Mouse (Mus musculus): ENCODE data around the gene Pknox2. TPM values are rescaled to one million over a fixed set of nuclear protein-coding genes. Genes with fewer than 3 reads are reported as not detected.

Pknox2 gene
- total RNA-seq, 2 experiments from 2014 or later, result 32.7 to 38.3 TPM

DNA sequence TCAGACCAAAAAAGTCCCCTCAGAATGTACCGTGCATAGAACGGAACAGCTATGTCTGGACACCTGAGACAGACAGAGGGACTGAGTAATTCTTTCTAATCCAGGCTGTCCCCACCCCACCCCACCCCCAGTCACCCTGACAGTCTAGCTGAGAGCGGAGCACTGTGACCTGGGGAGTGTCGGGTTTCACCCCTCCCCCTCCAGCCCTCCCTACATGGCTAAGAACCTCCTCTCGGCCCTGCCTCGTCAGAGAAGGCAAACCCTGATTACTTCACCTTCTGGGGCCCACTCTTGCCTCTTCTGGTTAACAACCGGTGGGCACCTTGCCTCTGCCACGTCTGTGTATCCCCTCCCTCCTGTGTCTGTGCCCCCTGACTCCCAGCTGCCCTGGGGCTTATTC, 7.7 kb downstream of the Pknox2 start:
- no peak for DNase-seq

DNA sequence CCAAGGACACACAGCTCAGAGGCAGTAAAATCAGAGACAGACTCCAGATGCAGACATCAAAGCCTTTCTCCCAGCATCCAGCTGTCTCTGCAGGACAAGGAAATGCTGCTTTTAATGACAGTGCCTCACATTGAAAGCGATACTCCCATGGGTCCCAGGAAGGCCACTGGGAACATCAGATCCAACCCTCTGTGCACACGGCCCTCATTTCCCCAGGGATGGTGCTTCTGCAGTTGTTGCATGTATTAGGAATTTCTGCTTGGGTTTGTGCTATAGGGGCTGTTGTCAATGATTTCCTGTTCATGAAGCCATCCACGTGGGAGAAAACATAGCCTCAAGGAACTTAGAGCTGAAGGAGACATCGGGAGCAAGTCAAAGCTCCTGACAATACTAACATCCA, 8.3 kb downstream of the Pknox2 start:
- no peak for DNase-seq

DNA sequence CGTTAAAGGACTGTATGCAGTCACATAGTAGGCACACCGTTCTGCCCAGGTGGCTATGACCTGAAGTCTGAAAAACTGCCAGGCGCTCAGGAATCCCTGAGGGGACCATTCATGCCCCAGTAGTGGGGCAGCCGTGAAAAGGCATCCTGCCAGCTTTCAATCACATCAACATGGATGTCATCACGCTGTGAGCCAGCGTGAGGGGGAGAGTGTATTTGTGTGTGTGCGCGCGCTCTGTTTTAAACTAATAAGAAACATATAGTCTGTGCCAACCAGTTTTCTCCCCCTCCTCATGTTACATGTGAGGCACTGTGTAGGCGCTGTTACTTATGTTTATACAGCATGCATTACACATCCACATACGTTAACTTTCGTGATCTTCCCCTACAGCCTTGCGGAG, 10.9 kb downstream of the Pknox2 start:
- DNase-seq, result no peak

DNA sequence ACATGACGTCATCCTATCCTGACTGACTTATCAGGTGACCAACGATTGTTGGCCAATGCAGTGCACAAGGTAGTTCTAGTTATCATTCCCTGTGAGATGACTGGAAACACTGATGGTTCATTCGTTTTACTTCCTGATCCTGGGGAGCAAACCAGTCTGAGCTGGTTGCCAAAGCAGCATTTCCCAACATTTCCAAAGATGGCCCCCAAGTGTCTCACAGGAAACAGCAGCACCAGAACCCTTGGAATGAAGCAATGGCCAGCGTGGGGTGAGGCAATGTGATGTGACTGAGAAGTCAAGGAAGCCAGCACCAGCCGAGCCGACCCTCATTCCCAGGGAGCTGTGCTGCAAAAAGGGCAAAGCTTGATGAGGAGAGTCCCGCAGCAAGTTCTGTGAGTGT, 13.7 kb downstream of the Pknox2 start:
- DNase-seq, result no peak

DNA sequence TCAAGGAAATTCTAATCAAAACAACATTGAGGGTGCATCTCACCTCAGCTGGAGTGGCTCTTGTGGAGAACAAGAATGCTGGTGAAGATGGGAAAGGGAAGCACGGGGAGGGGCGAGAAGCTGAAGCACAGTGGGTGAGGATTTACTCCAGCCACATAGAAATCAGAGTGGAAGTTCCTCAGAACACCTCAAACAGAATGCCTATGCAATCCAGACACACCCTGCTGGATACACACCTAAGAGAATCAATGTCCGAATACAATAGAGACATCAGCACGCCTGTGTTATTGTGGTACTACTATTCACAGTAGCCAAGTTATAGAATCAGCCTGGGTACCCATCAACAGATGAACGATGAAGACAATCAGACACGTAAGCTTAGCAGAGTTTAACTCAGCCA, 18.2 kb downstream of the Pknox2 start:
- no peak for DNase-seq

DNA sequence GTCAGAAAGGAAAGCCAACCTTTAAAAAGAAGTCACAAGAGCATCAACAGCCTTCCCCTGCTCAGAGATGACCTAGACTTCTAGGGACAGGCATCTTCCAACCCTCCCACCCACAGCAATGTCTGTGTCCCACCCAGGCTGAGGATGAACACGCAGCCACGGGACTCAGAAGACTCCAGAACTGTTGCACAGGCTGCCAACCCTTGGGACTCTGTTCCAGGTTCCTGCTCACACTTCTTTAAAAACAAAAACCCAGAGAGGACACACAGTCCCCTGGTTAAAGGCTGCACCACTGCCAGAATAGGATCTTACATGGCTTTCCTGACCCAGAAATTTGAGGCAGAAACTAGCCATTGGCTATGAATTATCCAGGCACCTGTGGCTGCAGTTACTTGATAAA, 21.0 kb downstream of the Pknox2 start:
- no peak for DNase-seq

DNA sequence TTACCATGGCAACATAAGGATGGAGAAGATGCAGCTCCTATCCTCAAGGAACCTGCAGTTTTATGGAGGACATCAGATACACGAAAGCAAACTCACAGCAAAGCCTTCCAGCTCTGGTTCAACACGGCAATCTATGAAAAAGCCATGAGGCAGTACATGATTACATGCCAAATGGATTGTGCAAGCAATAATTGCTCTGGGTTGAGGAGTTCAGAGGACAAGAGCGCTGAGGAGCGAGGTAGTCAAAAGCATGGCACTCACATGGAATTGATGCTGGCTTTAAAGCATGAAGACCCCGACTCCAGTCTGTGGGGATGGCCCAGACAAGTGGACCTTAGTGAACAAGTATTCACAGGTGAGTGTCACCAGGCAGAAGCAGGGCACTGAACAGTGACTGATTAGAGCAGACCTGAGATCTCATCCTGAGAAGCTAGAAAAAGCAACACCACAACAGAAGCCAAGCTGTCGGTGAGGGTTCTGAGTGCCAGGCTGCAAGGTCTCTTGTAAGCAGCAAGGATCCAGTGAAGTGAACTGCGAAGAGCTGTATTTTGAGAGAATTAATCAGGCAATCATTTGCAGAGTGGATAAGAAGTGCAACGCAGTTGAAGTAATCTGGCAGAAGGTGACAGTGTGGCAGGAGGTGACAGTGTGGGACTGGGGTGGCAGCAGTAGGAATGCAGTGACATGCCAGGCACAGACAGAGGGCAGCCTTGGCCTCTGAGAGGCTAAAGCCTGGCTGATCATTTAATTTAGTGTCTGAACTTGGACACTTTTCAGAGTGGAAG, 22.3 kb downstream of the Pknox2 start:
- no peak for DNase-seq

DNA sequence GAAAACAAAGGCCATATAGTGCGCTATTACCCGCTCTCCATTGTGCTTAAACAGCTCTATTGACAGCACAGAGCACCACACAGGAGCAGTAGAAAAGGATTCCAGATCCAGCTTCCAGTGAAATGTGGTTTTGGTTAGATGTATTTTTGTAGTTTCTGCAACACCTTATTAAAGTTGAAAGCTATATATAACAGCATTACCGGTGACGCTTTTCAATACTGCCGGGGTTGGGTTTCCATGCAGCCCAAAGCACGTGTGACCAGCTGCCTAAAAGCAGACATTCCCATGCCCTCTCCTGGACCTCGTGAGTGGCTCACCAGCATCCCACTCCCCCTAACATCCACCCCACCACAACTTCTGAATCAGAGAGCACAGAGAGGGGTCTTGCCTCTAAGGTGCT, 23.8 kb downstream of the Pknox2 start:
- no peak for DNase-seq

DNA sequence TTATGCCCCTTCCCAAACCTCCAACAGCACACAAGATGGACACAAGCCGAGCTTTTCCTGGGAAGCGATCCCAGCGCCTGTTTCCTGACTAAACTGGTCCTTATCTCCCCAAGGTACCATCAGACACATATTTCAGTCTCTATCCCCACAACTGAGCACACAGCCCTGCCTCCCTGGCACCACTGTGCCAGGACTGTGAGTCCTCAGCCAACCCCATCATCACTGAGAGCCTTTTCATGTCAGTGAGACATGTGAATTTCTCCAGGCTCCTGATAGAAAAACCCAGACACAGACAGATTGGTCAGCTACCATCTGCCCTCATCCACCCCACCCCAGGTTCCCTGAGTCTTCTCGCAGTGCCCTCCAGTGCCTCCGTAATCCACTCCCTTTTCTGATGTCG, 24.2 kb downstream of the Pknox2 start:
- no peak for DNase-seq

DNA sequence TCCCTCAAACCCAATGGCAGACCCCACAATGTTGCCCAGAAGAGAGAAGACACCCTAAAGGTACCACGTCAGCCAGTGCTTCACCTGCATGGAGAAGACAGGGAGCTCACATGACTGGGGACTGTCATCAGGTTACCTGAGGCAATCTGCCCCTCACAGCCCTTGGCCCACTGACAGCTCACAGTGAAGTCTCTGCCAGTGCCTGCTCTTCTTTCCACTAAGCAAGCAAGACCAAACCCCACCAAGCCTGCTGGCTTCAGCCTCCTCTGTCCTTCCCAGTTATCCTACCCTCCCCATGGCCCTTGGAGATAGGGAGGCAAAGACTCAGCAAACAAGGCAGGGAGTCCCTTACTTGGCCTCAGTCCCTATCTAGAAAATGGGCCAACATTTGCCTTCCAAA, 24.8 kb downstream of the Pknox2 start:
- DNase-seq, result no peak

DNA sequence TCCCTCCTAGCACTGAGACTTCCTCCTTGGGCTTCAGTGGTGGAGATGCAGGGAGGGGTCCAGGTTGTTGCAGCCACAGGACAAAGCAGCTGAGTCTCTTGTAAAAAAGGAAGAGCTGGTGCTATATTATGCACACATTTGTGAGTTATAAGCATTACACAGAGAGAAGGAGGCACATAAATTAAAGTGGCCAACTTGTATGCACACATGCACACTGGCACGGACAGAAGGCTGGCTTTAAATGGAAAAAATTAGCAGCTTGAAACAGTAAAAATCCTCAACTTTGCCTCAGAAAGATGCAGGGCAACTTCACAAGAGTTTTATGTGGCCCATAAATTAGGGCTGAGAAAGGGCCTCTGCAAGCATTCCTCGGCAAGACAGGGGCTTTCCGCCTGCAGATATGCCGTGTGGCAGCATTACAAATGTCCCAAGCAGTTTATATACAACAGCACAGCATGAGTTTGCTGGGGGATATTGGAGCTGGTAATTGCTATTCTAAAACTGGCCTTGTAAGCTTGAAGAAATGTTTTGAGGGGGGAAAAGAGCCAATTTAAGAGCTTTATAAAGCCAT, 25.4 kb downstream of the Pknox2 start:
- no peak for DNase-seq

DNA sequence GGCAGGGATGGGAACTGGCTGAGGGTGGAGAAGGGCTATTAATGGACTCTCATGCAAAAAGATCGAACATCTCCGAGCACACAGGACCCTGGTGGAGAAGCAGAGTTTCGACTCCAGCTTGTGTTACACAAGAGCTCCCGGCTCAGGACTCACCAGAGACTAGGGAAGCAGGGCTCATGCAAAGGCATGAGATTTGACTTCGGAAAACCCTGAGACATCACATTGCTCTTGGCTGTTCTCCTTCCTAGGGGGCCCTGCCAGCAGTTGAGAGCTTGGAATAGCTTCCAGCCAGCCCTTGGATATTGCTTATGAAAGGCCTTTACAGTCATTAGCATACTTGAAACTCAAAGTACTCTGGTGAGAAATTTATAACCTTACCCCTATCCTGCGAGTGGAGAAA, 26.4 kb downstream of the Pknox2 start:
- DNase-seq, result no peak

DNA sequence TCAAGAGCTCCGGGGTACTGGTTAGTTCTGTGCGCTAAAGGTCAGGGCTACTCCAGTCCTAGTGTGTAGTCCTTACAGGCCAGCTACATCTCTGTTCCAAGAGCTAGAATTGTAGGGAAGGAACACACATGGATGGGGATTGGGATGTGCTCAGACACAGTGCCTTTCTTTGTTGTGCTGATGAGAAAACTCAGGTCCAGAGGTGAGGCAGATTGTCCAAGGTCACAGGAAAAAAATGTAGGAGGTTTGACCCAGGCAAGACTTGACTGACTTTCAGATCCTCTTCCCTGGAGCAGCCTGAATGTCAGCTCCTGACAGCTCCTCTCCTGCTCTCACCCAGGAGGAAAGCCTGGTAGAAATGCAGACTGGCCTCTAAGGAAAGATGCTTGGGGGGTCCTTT, 29.7 kb downstream of the Pknox2 start:
- DNase-seq, result no peak

DNA sequence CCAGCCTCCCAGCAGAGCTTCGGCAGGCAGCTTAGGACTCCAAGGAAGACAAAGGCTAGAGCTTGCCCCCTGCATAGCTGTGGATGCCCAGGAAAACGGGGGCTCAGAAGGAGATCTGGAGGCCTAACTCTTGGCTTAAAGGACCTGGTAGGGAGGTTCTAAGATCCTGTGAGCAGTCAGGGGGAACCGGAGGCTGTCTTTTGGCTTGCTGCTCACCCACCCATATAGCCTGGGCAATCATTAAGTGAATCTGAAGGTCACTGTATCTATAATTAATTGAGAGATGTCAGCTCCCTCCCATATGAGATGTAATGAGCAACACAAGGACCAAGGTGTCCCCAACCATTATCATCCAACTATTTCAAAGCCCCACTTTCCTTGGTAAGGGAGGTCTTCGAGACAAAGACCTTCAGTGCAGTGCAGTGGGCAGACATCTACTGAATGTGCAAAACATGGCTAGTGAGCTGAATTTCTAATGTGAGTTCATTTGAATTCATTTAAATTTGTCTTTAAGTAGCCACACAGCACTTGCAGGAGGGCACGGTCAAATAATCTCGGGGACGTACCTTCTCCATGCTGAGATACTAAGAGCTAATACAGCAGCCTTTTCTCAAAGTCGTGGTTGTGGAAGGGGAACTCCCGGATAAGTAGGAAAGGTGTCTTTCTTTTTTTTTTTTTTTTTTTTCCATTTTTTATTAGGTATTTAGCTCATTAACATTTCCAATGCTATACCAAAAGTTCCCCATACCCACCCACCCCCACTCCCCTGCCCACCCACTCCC, 30.4 kb downstream of the Pknox2 start:
- no peak for DNase-seq

DNA sequence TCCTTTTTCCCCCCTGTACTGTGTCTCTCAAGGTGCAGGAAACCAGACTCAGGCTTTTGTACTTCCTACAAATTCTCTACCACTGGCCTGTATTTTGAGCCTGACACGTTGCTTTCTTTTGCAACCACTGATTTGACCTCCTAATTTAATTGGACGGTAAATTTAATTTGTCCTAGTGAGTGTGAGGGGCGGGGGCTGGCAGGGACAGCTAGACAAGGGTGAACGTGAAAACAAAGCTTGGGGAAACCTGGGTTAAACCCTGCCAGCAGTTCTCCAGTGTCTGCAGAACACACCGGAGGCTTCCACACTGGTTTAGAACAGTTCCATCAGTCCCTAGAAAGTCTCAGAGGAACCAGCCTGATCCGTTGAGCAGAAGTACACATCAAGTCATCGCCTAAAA, 31.4 kb downstream of the Pknox2 start:
- no peak for DNase-seq

DNA sequence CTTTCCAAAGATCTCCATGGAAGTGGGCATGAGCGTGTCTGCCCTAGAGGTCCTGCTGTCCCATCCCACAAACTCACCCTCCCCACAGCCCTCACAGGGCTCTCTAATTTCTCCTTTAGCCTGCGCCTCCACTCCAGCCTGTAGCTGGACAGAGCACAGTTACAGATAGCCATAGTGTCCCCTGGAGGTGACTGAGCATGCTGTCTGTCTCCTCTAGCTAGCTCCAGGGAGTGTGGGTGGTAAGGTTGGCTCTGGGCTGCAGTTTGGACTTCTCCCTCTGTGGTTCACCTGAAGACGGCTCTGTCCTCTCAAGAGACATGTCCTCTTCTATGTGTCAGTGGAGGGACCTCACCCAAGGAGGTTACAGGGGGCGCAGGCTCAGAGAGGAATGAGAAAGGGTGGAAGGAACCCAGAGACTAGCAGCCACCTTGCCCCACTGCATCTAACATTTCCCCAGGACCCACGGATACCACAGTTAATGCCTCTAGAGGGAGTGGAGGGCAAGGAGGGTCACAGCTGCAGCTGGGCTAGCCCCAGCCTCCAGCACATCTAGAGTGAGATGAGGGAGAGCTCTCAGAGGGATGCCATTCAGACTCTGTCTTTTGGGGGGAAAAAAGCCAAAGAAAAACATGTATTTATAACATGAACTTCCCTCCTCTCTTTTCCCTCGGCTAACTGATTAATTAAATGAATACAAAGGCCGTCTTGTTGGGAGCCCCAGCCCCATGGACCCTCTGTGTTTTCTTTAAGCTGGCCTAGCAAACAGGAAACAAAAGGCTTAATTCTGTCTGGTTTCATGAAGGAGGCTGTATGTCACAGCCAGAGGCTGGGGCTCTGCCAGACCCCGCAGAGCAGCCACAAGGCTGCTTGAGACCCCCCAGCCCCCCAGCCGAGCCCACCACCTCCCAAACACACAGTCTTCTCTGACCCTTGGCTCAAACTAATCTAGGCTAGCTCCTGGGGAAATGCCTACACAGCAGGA, 32.6 kb downstream of the Pknox2 start:
- no peak for DNase-seq

DNA sequence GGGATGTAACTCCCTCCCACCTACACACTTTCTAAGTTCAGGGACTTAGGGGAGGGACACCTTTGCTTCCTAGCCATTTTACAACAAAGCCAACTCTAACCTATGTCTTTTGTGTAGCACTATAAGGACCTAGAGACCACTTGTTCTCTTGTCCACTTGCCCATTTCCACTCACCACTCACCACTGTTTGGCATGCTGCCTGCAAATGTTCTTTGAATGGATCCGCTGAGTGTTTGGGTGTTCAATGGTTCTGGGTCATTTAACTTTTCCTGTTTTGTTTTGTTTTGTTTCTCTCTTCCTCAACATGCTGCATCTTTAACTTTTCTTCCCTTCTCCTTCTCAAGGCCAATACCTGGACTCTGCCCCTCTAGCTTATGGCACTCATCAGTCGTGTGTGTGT, 39.7 kb downstream of the Pknox2 start:
- no peak for DNase-seq

DNA sequence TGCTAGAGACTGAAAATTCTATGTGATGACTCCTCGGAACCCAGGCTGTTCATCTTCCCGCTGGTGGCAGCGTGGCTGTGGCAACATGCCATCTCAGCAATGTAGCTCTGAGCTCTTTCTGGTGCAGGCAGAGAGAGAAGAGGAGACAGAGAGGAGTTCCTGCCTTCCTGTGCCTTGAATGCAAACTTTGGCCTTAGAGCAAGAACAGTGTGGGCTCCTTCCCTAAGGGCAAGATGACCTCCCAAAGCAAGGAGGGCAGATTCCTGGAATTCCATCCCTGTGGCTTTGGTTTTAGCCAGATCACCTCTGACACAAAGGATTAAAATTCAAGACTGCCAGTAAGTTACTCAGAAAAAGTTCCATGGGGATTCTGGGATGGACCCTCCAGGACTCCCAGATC, 40.4 kb downstream of the Pknox2 start:
- DNase-seq, result no peak

DNA sequence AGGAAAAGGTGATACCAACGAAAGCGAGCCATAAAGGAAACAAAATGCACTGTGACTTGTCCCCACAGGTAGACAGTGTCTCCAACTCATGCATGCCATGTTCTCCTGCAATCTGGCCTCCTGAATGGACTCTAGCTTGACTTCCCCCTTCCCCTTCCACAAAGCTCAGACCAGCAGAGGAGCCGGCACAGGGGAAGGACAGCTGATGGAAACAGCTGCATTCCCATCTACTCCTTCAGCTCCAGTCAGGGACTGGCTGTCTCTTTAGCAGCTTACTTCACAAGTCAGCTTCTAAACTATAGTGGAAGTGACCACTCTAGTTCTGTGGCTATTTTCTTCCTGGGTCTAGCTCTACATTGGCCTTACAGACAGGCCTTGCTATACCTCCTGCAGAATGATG, 43.0 kb downstream of the Pknox2 start:
- DNase-seq, result no peak

DNA sequence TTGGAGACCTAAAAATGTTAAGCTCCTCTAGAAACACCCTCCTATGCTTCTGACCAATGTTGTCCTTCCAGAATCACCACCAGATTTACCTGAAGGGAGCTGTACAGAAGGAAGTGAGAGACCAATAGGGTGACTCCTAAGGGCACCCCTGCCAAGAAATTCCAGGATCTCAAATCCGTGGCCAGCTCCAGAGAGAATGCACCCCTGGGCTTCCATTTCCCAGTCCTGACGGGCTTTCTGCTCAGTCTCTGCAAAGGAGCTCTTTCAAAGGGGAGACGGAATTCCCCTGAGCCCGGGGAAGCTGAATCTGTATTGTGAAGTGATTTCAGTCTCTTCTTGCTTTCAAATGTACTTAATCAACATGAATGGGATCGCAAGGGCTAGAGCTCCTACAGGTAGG, 43.4 kb downstream of the Pknox2 start:
- no peak for DNase-seq

DNA sequence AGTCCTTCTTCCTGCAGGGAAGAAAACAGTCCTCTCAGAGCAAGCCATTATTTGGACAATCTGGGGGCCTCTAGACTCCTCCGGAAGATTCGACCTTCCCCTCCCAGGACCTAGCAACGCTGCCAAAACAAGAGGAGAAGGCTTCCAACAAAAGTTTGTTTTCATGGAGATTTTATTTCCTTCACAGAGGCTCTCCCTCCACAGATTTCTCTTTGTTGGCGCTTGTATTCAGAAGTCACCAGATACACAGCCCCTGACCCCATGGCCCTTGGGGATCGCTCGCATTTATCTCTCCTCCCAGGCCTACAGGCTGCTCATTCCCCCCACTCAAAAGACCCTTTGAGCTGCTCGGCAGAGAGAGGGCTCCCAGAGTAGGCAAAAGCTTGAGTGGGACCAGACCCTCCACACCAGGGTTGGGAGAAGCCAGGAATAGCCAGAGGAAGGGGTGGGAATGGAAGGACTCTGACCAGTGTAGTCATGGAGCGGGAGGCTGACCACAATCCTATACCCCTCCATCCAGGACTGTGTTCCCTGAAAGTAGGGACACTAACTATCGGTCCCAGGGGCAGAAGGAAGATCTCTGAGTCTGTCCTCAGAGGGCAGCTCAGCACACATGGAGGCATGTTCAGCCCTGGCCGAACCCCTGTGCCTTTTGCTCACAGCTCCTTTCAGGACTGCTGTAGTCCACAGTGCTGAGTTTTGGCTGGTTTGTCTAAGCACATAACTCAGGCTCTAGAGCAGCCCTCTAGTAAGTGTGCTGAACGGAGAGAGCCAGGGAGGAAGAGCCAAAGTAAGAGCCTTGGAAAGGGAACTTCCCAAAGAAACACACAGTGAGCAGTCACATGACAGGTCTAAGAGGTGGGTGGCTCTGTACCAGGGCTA, 45.9 kb downstream of the Pknox2 start:
- no peak for DNase-seq

DNA sequence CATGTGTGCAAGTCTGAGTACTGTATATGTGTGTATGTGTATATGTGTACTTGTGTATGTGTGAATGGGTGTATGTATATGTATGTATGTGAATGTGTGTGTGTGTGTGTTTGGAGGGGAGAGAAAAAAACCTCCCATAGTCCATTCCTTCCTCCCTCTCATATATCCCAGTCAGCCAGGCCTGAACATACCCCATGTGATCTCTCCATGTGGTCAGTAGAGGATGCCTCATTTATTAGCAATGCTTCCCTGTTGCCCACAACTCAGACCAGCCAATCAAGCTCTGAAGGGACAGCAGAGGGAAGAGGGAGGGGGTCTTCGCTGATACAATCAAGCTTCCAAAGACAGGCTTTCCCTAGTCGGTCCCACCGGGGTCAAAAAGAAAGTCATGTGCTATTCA, 47.6 kb downstream of the Pknox2 start:
- DNase-seq, result no peak

Data from layer of hippocampus, postnatal 36 days (tissue).